Mouse (Mus musculus) naive thymus-derived CD4-positive, alpha-beta T cell, adult 2 months (primary cell): ENCODE measurements at regions not wholly inside any gene's neighbourhood (a gene's known extent, or its start where the extent isn't known, plus 50 kb on each side); places are given as distances from the start of the nearest gene placed in this dataset.

Experiments used
- DNase-seq: peaks from one replicate; pipeline ENCODE4 v3.0.0-alpha.2; 2011; ENCODE audit warnings: low read depth

GRCm38 (mm10) chr3:137563541-137564080, 57.8 kb upstream of the Ddit4l start:
- no peak for DNase-seq

GRCm38 (mm10) chr3:137564282-137564681, 57.1 kb upstream of the Ddit4l start:
- no peak for DNase-seq

GRCm38 (mm10) chr3:137568580-137569313, 52.7 kb upstream of the Ddit4l start:
- no peak for DNase-seq
